Mouse (Mus musculus) thymus, postnatal 4 days (tissue): ENCODE data around the gene Baz2b.

Source experiments
- DNase-seq: peaks from one replicate; pipeline ENCODE4 v3.0.0; 2021

The Baz2b gene

GRCm38 (mm10) chr2:60044988-60045387 lies 164.7 kb downstream of the Baz2b start:
- DNase-seq, result no peak

- no peak for DNase-seq
Observed at GRCm38 (mm10) chr2:60044540-60044939, 165.1 kb downstream of the Baz2b start.

DNA sequence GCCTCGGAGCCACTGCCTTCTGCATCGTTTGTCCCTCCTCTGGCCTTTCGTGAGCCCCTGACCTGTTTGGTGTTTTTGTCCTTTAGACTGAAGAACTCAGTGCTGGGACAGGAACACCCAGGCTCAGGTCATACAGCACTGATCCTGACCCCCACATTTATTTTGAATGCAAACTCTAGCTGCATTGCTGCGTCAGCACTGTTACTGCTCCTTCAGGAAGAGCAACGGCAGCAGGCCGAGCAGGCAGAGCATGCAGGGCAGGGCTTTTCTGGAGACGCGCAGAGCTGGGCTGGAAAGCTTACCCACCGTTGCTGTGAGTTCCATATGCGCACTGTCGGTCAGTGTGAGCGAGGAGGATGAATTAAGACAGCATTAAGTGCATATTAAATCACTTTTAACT lies 166.9 kb downstream of the Baz2b start:
- DNase-seq, result no peak

DNA sequence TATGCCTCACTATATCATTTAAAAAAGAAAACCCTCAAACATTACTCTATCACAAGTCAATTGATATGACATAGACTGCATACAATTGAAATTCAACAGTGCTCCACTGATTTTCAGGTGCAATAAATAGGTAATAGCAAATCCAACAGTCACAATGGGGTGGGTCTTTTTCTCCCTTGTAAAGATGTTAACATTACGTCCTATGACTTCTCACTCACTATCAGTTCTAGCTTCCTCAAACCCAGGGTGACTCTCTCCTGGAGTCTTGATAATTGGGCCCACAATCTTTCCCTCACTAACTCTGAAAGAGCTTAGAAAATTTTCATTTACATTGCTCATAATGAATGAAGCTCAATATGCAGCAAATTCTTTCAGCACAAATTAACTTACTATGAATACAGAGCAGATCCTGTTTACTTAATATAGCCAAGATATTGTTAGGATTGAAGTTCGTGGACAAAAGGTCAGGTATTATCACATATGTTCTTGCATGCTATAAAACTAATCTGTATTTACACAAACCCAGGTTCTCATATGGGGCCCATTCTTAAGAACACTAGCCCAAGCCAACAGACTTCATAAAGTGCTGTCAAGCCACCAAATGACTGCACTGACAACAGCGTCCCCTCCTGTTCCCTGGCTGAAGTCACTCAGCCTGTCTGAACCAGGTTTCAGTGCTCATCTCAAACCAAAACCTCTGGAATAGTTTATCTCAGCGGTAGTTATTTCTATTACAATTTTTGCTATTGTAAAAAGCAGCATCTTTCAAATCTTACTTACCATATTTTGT lies 168.0 kb downstream of the Baz2b start:
- no peak for DNase-seq

DNA sequence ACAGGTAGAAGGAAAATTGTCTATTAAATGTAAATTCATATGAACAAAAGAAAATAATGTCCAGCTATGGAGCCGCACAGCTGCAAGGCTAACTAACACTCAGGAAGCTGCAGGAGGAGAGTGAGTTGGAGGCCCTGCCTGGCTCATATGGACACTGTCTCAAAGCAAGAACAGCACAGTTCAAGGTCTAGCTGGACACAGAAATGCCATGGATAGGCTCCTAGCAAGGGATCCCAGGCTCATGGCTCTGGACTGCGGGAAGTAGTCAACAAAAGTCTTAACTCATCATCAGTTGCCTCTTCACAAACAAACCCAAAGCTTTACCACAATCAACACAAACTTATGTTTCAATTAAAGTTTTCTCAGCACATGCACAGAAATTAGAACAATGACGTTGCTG lies 169.5 kb downstream of the Baz2b start:
- no peak for DNase-seq

GRCm38 (mm10) chr2:60037011-60037551 lies 172.6 kb downstream of the Baz2b start:
- peak; percentile 32 for DNase-seq

DNA sequence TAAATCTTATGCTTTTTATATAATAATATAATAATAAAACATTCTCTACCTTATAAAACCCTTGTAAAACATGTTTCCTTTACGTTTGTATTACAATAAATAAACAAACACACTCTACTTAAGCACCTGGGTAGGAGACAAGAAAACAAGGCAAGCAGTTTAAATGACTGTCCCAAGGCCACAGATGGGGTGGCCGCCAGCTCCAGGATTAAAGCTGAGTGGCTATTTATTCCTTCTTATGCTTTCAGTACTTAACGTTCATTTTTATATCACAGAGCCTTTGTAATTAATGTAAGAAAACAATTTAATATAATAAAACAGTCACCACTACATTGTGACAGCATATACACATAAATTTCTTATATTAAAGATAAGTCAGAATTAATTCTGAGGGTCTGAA lies 173.3 kb downstream of the Baz2b start:
- DNase-seq, result no peak

DNA sequence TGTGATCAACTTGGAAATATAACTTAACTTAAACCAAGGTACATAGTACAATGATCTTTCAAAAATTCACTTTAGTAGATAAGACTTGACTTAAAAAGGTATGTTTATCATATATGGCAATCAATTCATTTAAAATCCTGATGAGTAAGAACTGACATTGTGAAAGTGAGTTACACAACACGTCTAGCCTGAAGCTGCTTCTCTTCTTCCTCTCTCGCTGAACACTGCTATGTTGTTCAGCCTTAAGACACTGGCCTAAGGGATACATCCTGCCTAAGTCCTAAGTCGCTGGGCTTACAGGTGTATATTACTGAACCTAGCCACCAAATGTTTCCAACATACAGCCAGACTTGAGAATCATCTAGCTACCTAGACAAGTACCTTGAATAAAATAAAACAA lies 178.6 kb downstream of the Baz2b start:
- DNase-seq, result no peak

- DNase-seq, result no peak
Observed at GRCm38 (mm10) chr2:60029020-60029419, 180.6 kb downstream of the Baz2b start.

- no peak for DNase-seq
Observed at GRCm38 (mm10) chr2:60027166-60027565, 182.5 kb downstream of the Baz2b start.

DNA sequence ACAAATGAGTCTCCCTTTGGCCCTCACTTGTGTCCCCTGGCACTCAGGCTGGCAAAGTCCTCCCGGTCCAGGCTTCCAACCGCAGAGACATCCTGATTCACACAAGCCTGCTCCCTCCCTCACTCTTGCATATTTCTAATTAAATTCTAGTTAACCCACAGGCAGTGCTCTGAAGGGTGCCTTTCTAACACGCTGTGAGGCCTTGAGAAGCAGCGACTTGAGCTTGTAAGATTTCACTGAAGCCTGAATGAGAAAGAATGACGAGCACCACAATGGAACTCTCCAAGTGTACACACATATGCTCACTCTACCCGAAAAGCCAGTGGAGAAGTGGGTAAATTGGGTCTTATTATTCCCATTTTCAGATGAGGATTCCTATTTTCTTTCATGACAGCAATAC lies 183.1 kb downstream of the Baz2b start:
- DNase-seq, result no peak

GRCm38 (mm10) chr2:60023777-60024176 lies 185.9 kb downstream of the Baz2b start:
- no peak for DNase-seq

DNA sequence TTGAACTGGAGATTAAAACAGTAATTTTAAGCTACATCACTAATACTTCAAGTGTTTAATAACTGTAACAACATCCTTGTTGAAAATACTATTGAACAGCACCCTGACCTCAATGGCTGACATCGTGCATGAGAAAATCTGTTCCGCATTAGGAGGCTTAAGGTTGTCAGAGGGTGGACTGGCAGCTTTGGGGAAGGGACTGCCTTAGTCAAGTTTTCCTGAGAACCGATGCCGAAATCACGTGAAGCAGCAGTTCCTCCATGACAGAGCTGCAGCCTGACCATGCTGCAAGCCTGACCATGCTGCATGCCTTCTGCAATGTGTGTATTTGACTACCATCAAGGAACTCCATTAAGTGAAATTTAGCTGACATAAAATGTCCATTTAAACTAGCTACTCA lies 188.1 kb downstream of the Baz2b start:
- no peak for DNase-seq

- no peak for DNase-seq
Observed at GRCm38 (mm10) chr2:60021138-60021537, 188.5 kb downstream of the Baz2b start.

DNA sequence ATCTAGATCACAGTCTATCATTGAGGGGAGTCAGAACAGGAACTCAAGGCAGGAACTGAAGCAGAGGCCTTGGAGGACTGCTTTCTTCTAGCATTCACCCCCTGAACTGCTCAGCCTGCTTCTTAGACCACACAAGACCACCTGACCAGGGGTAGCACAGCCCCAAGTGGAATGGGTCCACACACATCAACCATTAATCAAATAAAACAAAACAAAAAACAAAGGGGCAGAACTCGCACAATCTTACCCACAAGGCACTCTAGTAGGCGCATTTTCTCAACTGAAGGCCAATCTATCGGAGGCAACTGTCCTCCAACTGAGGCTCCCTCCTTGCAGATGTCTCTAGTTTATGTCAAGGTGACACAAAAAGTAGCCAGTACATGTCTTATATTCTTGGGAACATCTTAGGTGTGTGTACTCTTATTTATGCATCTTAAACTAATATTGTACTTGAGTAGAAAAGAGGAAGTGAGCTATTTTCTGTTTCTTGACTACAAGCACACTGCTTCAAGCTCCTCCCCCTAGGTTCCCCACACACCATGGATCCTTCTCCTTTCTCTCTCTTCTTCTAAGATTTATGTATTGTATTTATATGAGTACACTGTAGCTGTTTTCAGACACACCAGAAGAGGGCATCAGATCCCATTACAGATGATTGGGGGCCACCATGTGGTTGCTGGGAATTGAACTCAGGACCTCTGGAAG lies 189.9 kb downstream of the Baz2b start:
- DNase-seq, result no peak

DNA sequence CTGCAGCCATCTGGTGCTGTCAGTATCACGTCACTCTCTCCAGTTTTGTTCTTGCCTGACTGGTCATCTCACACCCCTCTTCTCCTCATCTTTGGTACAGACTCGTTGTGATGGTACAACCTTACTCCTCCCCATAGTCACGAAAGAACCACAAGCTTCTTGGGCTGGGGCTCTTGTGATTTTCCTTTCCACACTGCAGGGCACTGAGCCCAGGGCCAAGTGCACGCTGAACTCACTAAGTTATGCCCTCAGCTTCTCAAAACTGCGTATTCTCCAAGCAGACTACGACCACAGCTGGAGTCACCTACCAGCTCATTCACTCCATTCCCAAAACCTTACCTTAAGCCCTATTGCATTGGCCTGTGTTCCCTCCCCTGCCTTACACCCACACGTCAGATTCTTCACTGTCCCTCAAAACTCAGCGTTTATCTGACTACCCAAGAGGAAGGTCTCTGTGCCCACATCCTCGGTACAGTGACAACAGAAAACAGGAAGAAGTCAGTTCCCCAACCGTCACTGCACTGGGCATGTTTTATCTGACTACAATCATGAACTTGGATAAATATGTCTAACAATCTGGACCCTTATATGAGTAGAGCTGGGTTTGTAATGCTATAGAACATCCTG lies 190.7 kb downstream of the Baz2b start:
- DNase-seq, result peak; percentile 33

GRCm38 (mm10) chr2:60011526-60011925 lies 198.1 kb downstream of the Baz2b start:
- DNase-seq, result no peak

DNA sequence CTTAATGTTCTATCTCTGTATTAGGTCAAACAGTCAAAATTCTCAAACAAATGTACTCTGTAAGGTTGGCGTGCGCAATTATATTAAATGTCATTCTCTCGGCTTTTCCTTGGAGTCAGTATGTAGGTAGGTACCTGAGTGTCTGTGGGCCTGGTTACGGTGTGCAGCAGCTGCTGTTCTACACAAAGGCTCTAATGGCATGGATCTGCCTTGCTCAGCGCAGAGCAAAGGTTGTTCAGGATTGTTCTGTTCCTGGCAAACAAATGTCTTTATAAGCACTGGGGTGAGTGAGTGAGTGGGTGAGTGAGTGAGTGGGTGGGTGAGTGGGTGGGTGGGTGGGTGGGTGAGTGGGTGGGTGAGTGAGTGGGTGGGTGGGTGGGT lies 206.0 kb downstream of the Baz2b start:
- no peak for DNase-seq

- DNase-seq, result no peak
Observed at GRCm38 (mm10) chr2:60003038-60003664, 206.5 kb downstream of the Baz2b start.

DNA sequence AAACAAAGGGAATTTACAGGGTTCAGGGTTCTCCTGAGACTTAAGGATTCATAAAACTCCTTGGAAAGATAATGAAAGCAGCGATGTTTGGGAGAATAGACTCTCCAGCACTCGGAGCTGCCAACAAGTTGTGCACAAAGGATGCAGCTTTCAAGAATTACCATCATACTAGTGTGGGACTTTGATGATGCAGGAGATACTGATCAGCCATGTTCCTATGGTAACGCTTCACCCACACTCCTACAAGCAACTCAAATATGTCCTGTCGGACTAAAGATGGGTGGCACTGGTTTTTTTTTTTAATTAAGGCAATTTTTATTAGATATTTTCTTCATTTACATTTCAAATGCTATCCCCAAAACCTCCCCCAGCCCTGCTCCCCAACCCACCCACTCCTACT lies 209.4 kb downstream of the Baz2b start:
- no peak for DNase-seq

GRCm38 (mm10) chr2:59997479-59998228 lies 212.0 kb downstream of the Baz2b start:
- DNase-seq, result no peak

GRCm38 (mm10) chr2:59996911-59997310 lies 212.7 kb downstream of the Baz2b start:
- DNase-seq, result no peak

DNA sequence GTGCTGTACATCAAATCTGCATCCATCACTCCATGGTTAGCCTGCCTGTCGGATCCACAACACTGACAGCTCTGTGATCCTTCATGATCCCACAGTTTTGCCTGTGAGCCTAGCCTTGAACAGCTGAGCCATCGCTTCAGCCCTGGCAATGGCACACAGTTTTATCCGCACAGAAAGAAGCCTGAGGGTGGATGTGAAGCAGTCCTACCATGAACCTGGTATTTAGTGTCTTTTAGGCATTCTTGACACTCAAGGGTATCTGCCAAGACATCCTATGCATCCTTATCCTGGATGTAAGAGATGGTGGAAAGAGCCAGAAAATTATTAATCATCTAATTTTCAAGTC lies 216.5 kb downstream of the Baz2b start:
- no peak for DNase-seq
